Mouse (Mus musculus): ENCODE measurements around the gene Pcnx3.

GRCm38 (mm10) chr19:5692913-5693396 is 4.2 kb upstream of the Pcnx3 start:
- TF ChIP-seq SIN3A (IDR thresholded peaks at IDR 0.05; ENCODE audit: low read length): no peak
- no peak for TF ChIP-seq CTCF (conservative IDR thresholded peaks at IDR 0.05 in 1 of 2, IDR thresholded peaks at IDR 0.05 in 1 of 2; ENCODE audit: low read depth in 2 of 2, low read length in 2 of 2)
- no peak for TF ChIP-seq USF2 (conservative IDR thresholded peaks at IDR 0.05; ENCODE audit: low read depth, low read length)
- TF ChIP-seq ELF1 (IDR thresholded peaks at IDR 0.05; ENCODE audit: low read depth, low read length): no peak
- TF ChIP-seq ZNF384 (IDR thresholded peaks at IDR 0.05; ENCODE audit: low read depth, low read length): no peak
- TF ChIP-seq MAZ (IDR thresholded peaks at IDR 0.05; ENCODE audit: low read depth, low read length): no peak
- no peak for TF ChIP-seq RCOR1 (conservative IDR thresholded peaks at IDR 0.05; ENCODE audit: low read depth, low read length)
- TF ChIP-seq ZKSCAN1 (IDR thresholded peaks at IDR 0.05; ENCODE audit: borderline replicate concordance, low read depth, low read length): no peak
- no peak for TF ChIP-seq POLR2A (IDR thresholded peaks at IDR 0.05; ENCODE audit: low read depth, low read length)
- TF ChIP-seq E2F4 (IDR thresholded peaks at IDR 0.05; ENCODE audit: insufficient replicate concordance, low read depth, low read length): no peak
- TF ChIP-seq MEF2A (IDR thresholded peaks at IDR 0.05; ENCODE audit: borderline replicate concordance, low read depth, low read length): no peak
- TF ChIP-seq MAFK (IDR thresholded peaks at IDR 0.05; ENCODE audit: insufficient replicate concordance, low read length): no peak
